Mouse (Mus musculus) embryonic facial prominence, embryonic 14.5 days (tissue): ENCODE results near the gene Becn1. TPM values are rescaled to one million over a fixed set of nuclear protein-coding genes. Genes with fewer than 3 reads are reported as not detected.
A peak's percentile ranks its signal among the peaks of the same experiment; 100 is the strongest.

Source experiments
- ATAC-seq: fragments of 200-750 bp; cut with Nextera tagmentation; 2 replicates; pipeline ENCODE4 v1.8.0; 2017; ENCODE audit warnings: low read depth, moderate number of reproducible peaks, moderate TSS enrichment
- DNase-seq: peaks from one replicate; pipeline ENCODE4 v3.0.0-alpha.2; 2015; ENCODE audit warnings: low spot score
- H3K27ac ChIP-seq: fragments of 300-500 bp; sonication (generic); replicated peaks from 2 replicates; pipeline ENCODE4 v1.5.1; 2014; ENCODE audit warnings: low read depth, mild to moderate bottlenecking, low read length, moderate library complexity
- H3K27me3 ChIP-seq: fragments of 300-500 bp; sonication (generic); replicated peaks from 2 replicates; pipeline ENCODE4 v1.6.1; 2014; ENCODE audit warnings: low read length; ENCODE audit not compliant: control insufficient read depth, insufficient read depth
- H3K36me3 ChIP-seq: fragments of 300-500 bp; sonication (generic); 2 replicates; pipeline ENCODE4 v1.6.1; 2014; ENCODE audit warnings: low read length, mixed read lengths; ENCODE audit not compliant: control insufficient read depth, insufficient read depth
- H3K4me1 ChIP-seq: fragments of 300-500 bp; sonication (generic); 2 replicates; pipeline ENCODE4 v1.6.1; 2014; ENCODE audit warnings: antibody characterized with exemption, low read length; ENCODE audit not compliant: control insufficient read depth, insufficient read depth
- H3K4me2 ChIP-seq: fragments of 300-500 bp; sonication (generic); 2 replicates; pipeline ENCODE4 v1.6.1; 2014; ENCODE audit warnings: low read depth, mild to moderate bottlenecking, low read length, moderate library complexity, mixed read lengths
- H3K4me3 ChIP-seq: fragments of 300-500 bp; sonication (generic); 2 replicates; pipeline ENCODE4 v1.5.1; 2014; ENCODE audit warnings: low read depth, mild to moderate bottlenecking, low read length
- H3K9ac ChIP-seq: fragments of 300-500 bp; sonication (generic); 2 replicates; pipeline ENCODE4 v1.6.1; 2014; ENCODE audit warnings: low read depth, mild to moderate bottlenecking, low read length, moderate library complexity, mixed read lengths
- H3K9me3 ChIP-seq: fragments of 300-500 bp; sonication (generic); 2 replicates; pipeline ENCODE4 v1.6.1; 2016; ENCODE audit warnings: low read length; ENCODE audit not compliant: control insufficient read depth
- WGBS: fragments of 180-500 bp; shearing (Covaris S2); extraction: QIAGEN DNeasy Blood & Tissue Kit; methylation state at CpG from one replicate; pipeline ENCODE4 v1.1.7; 2014; 5-methylcytosine and 5-hydroxymethylcytosine counted together
- polyA plus RNA-seq: library from polyadenylated mRNA; unstranded; fragments of >200 nt; fragmentation: Nextera tagmentation; extraction: Ambion mirVana; gene quantifications from 2 replicates; pipeline ENCODE4 v1.2.1, GENCODE M21; 2014

Becn1 gene
- polyA plus RNA-seq, 1 experiment from 2014 or later, result 134 TPM

DNA sequence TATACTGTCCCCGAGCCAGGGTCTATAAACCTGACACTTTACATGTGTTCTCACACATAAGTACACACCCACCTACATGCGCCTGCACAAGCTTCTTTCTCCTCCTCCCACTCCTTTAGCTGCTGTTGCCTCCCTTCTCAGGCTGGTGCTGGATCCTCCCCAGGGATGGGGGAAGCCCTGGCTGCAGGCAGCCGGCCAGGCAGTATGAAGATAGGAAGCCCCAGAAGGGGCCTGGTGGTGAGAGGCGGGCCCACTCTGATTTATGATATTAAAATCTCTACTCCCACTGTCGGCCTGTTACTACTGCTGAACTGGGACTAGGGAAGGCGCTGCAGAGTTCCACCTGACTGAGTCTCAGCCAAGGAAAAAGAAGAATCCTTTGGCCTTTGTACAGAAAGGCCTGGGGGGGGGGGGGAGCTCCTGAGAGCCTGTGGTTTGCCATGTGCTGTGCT is 42.8 kb downstream of the Becn1 start:
- H3K9me3 ChIP-seq, result no peaks in the 10 kb centered on the region
- H3K9ac ChIP-seq, result peak overlapping the region; percentile 70; the same call in 1 of the 2 replicates
- whole genome bisulfite sequencing, result 26% methylated on average over 6 of the region's 6 CpGs
- peaks cover 30% of the 10 kb centered on the region for H3K27me3 ChIP-seq
- peaks cover 30% of the 10 kb centered on the region for H3K4me1 ChIP-seq
- H3K36me3 ChIP-seq, result 0 out of 2 replicates have a peak, but pooled peaks cover 14% of the 10 kb centered on the region
- peak overlapping the region; percentile 61; the same call in 1 of the 2 replicates for H3K4me3 ChIP-seq
- peak overlapping the region; percentile 95 for H3K4me2 ChIP-seq
- peak; percentile 75 for DNase-seq
- ATAC-seq, result no peak
- H3K27ac ChIP-seq, result peak overlapping the region; percentile 70

DNA sequence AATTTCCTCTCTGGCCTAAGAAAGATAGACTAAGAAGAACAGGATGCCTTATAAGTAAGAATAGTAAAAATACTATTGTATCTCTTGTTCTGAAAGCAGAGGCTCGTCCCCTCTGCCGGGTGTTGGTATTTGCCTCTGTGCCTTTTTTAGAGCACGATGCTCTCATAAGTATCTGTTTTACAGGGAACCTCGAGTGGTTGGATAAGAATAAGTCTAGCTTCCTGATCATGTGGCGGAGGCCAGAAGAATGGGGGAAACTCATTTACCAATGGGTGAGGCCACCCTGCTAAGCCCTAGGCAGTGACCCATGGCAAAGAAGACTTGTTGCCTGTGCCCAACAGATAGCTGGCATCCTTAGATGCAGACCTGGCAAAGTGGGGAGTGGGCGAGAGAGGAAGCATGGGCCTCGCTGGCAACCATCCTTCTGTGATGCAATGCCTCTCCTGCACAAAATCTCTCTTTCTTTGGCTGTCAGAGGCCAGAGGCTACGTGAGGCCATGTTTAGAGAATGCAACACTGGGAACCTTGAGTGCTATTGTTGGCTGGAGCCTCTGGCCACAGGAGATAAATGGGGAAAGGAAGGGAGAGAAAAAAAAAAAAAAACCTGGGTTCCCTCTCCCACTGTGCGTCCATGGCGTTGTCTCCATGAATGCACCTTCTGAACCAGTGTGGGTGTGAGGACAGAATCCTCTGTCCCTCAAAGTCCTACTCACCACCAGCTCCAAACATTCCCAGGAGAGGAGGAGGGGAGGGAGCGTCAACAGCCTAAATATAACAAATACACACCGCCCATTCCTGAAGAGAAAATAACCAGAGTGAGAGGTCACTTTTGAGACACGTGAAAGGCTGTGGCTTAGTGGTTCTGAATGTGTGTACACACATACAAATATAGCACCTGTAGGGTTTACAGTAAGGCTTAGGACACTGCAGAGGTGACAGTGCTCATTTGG is 46.0 kb downstream of the Becn1 start:
- DNase-seq (no peak), ATAC-seq (no peak)
- Histone ChIP-seq H3K27me3 (peaks cover 1% of the 10 kb centered on the region; the same call in 1 of the 2 replicates), H3K9me3 (no peaks in the 10 kb centered on the region), H3K27ac (no peak overlapping the region), H3K4me1 (peaks cover 23% of the 10 kb centered on the region), H3K9ac (no peak overlapping the region), H3K4me3 (no peak overlapping the region), H3K4me2 (no peak overlapping the region), H3K36me3 (0 out of 2 replicates have a peak, but pooled peaks cover 14% of the 10 kb centered on the region)
- 88% methylated on average over 13 of the region's 13 CpGs for WGBS

DNA sequence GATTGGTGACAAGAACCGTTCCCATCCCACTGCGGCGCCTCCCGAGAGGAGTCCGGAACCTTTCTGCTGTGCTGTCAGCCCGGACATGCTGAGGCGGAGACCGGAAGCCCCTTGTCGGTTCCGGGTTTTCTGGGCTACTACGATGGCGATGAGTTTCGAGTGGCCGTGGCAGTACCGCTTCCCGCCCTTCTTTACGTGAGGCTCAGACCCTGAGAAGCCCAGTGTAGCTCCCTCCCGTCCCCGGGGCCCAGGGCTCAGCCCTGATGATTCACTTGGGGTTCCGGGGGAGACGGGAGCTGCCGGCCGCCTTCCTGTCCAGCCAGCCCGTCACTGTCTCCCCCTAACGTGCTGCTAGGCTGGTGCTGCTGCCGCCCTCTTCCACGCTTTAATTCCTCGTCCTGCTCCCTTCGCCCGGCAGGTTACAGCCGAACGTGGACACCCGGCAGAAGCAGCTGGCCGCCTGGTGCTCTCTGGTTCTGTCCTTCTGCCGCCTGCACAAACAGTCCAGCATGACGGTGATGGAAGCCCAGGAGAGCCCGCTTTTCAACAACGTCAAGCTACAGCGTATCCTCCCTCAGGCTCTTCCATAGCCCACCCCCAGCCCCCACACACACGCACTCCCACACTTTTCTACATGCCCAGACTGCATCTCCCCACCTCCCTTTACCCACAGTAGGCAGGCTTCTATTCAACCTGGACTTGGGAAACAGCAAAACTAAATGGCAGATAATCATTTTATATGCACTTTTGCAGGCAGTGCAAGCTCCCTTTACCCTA is 48.3 kb downstream of the Becn1 start, which contains the start of gene Vps25:
Gene Vps25, plus strand, starts transcription at position 95 of the 777 bp plus-strand sequence.
- 0% methylated on average over 25 of the region's 40 CpGs for WGBS
- ATAC-seq, result peak; percentile 85

DNA sequence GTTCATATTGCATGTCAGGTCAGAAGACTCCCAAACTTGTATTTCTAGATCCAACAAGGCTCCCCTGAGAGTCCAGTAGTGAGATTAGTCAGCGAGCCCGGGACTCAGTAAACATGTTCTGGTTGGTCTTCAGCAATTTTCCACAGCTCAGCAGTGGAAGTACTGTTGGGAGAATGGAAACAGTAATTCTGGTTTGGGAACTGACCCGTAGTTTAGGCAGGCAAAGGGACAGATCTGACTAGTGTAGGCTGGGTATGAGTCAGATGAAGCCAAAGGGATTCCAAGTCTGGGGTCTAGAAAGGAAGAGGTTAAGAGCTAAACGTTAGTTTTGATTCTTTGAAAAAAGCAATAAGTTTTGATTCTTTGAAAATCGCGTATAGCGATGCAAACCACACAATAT is 49.1 kb downstream of the Becn1 start:
- Histone ChIP-seq H3K27me3 (no peaks in the 10 kb centered on the region), H3K36me3 (0 out of 2 replicates have a peak, but pooled peaks cover 14% of the 10 kb centered on the region), H3K9ac (peak overlapping the region; percentile 89), H3K9me3 (no peaks in the 10 kb centered on the region), H3K4me1 (peaks cover 6% of the 10 kb centered on the region), H3K27ac (peak overlapping the region; percentile 87), H3K4me2 (peak overlapping the region; percentile 81), H3K4me3 (peak overlapping the region; percentile 76)
- ATAC-seq (no peak), DNase-seq (peak; percentile 24)
- 9% methylated on average over 7 of the region's 7 CpGs for WGBS

More for the DNA sequence above, 48.3 kb downstream of the Becn1 start, which contains the start of gene Vps25:
- Histone ChIP-seq H3K4me3 (peak within 1 kb of the TSS; percentile 76), H3K9me3 (no peaks in the 10 kb centered on the region), H3K27me3 (no peaks in the 10 kb centered on the region), H3K4me1 (peaks cover 6% of the 10 kb centered on the region), H3K9ac (peak within 1 kb of the TSS; percentile 89), H3K4me2 (peak within 1 kb of the TSS; percentile 81), H3K36me3 (0 out of 2 replicates have a peak, but pooled peaks cover 14% of the 10 kb centered on the region), H3K27ac (peak within 1 kb of the TSS; percentile 87)
- DNase-seq, result peak; percentile 93

DNA sequence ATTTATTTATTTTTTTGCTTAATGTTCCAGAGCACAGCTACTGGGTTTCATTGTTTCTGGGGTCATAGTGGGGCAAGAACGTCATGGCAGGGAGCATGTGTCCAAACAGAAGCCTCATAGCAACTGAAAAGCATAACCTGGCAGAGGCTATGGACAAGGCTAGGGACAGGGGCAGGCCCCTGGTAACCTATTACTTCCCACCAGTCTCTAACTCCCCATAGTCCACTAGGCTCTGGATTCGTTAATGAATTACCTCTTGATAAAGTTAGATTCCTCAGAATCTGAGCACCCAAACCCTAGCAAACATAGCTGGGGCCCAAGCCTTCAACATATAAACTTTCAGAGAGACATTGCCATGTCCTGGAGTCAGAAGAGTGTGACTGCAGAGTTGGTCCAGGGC is 51.1 kb downstream of the Becn1 start:
- 79% methylated on average over 2 of the region's 2 CpGs for WGBS

DNA sequence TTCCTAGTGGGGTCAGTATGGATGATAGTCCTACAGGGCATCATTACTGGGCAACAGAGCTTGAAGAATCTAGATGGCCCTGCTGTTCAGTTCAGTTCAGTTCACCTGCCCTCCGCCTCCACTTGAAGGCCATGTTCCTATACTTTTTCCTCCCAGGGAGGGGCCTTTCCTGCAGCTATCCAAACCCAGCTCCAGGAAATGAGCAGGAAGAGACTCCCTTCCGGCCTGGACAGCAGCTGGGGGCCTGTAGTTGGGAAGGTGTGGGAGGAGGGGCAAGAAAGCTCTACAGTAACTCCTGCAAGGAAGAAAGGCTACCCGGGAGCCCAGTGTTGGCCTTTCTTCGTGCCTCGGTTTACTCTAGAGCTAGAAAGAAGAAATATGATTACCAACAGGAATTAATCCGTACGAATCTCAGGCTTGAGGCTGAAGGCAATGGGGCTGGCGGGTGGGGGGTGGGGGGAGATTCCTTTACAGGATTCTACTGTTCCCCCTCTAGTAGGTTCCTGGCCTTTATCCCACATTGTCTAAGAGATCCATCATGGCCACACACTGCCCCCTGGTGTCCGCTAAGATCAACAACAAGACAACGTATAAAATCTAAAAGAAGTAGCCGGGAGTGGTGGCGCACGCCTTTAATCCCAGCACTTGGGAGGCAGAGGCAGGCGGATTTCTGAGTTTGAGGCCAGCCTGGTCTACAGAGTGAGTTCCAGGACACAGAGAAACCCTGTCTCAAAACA is 53.7 kb downstream of the Becn1 start:
- peak overlapping the region; percentile 26 for H3K4me2 ChIP-seq
- 30% methylated on average over 14 of the region's 14 CpGs for WGBS

More for the DNA sequence above, 51.1 kb downstream of the Becn1 start:
- H3K4me3 ChIP-seq, result no peak overlapping the region
- H3K36me3 ChIP-seq, result 0 out of 2 replicates have a peak, but pooled peaks cover 3% of the 10 kb centered on the region
- H3K4me1 ChIP-seq, result peaks cover 14% of the 10 kb centered on the region
- H3K9me3 ChIP-seq, result no peaks in the 10 kb centered on the region
- no peaks in the 10 kb centered on the region for H3K27me3 ChIP-seq
- no peak overlapping the region for H3K27ac ChIP-seq
- DNase-seq, result no peak
- no peak overlapping the region for H3K9ac ChIP-seq
- no peak overlapping the region for H3K4me2 ChIP-seq
- no peak for ATAC-seq

DNA sequence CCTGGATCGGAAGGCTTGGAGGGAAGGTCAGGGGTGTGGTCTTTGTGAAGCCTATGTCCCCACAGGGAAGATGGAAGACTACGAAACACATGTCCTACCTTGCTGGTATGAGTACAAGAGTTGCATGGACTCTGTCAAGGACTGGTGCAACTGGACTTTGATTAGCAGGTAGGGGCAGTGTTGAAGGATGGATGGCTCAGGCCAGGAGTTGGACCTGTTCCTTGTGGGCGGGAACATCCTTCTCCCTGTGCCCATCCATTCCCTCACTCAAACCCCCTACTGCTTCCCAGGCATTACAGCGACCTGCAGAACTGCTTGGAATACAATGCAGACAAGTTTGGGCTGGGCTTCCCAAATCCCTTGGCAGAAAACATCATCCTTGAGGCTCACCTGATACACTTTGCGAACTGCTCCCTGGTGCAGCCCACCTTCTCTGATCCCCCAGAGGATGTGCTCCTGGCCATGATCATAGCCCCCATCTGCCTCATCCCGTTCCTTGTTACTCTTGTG is 54.5 kb downstream of the Becn1 start:
- ATAC-seq (no peak), DNase-seq (no peak)
- Histone ChIP-seq H3K4me3 (peak overlapping the region; percentile 68), H3K9me3 (no peaks in the 10 kb centered on the region), H3K9ac (no peak overlapping the region), H3K36me3 (no peaks in the 10 kb centered on the region), H3K4me2 (peak overlapping the region; percentile 95), H3K4me1 (peaks cover 16% of the 10 kb centered on the region), H3K27me3 (no peaks in the 10 kb centered on the region), H3K27ac (no peak overlapping the region)
- WGBS, result 83% methylated on average over 6 of the region's 6 CpGs

More for the DNA sequence above, 53.7 kb downstream of the Becn1 start:
- Histone ChIP-seq H3K27ac (no peak overlapping the region), H3K36me3 (no peaks in the 10 kb centered on the region), H3K4me3 (no peak overlapping the region), H3K4me1 (peaks cover 21% of the 10 kb centered on the region), H3K9ac (no peak overlapping the region), H3K27me3 (no peaks in the 10 kb centered on the region), H3K9me3 (no peaks in the 10 kb centered on the region)
- ATAC-seq (no peak), DNase-seq (peak; percentile 88)
